Mouse (Mus musculus) erythroblast, embryonic 14.5 days (primary cell): Measurements from ENCODE around the gene Clspn. TPM values are rescaled to one million over a fixed set of nuclear protein-coding genes. Genes with fewer than 3 reads are reported as not detected.
A peak's percentile ranks its signal among the peaks of the same experiment; 100 is the strongest.

Experiments used
- H3K27me3 ChIP-seq: 2 replicates; pipeline ENCODE4 v1.6.1; 2012; ENCODE audit warnings: inconsistent platforms; ENCODE audit not compliant: control insufficient read depth
- H3K36me3 ChIP-seq: 2 replicates; pipeline ENCODE4 v1.6.1; 2012; ENCODE audit warnings: mild to moderate bottlenecking, inconsistent platforms; ENCODE audit not compliant: control insufficient read depth
- H3K4me1 ChIP-seq: 2 replicates; pipeline ENCODE4 v1.6.1; 2012; ENCODE audit warnings: inconsistent platforms; ENCODE audit not compliant: control insufficient read depth
- H3K4me3 ChIP-seq: replicated peaks from 2 replicates; pipeline ENCODE3; 2012; ENCODE audit warnings: moderate library complexity, mild to moderate bottlenecking, inconsistent platforms
- H3K9me3 ChIP-seq: 2 replicates; pipeline ENCODE4 v1.6.1; 2012; ENCODE audit warnings: low read length, inconsistent platforms, mixed read lengths; ENCODE audit not compliant: control insufficient read depth
- GATA1 ChIP-seq: IDR thresholded peaks from 2 replicates; pipeline ENCODE4 v1.6.1; 2012; ENCODE audit warnings: low read length, inconsistent platforms, mixed read lengths
- TAL1 ChIP-seq: IDR thresholded peaks from 3 replicates; pipeline ENCODE4 v1.6.1; 2012; ENCODE audit warnings: low read length, inconsistent platforms, mixed read lengths
- polyA plus RNA-seq: library from polyadenylated mRNA; stranded (reverse); fragments of >175 nt; gene quantifications from 2 replicates; pipeline ENCODE4 v1.2.3, GENCODE M21; 2012

Gene Clspn
- polyA plus RNA-seq, 1 experiment = 0.96 TPM

- peaks cover 13% of the 10 kb centered on the region for H3K9me3 ChIP-seq
- TF ChIP-seq GATA1 (no peak), TAL1 (no peak)
- no peak overlapping the region for H3K4me3 ChIP-seq
- H3K36me3 ChIP-seq = peaks cover 98% of the 10 kb centered on the region
- H3K4me1 ChIP-seq = no peaks in the 10 kb centered on the region
- no peaks in the 10 kb centered on the region for H3K27me3 ChIP-seq
Observed at GRCm38 (mm10) chr4:126585739-126586138, 29.0 kb downstream of the Clspn start.

- Histone ChIP-seq H3K4me1 (no peaks in the 10 kb centered on the region), H3K4me3 (no peak overlapping the region), H3K27me3 (no peaks in the 10 kb centered on the region), H3K9me3 (peaks cover 6% of the 10 kb centered on the region), H3K36me3 (peaks cover 84% of the 10 kb centered on the region)
- no peak for TF ChIP-seq TAL1
- no peak for TF ChIP-seq GATA1
Observed at GRCm38 (mm10) chr4:126592039-126592438, 35.3 kb downstream of the Clspn start.

DNA sequence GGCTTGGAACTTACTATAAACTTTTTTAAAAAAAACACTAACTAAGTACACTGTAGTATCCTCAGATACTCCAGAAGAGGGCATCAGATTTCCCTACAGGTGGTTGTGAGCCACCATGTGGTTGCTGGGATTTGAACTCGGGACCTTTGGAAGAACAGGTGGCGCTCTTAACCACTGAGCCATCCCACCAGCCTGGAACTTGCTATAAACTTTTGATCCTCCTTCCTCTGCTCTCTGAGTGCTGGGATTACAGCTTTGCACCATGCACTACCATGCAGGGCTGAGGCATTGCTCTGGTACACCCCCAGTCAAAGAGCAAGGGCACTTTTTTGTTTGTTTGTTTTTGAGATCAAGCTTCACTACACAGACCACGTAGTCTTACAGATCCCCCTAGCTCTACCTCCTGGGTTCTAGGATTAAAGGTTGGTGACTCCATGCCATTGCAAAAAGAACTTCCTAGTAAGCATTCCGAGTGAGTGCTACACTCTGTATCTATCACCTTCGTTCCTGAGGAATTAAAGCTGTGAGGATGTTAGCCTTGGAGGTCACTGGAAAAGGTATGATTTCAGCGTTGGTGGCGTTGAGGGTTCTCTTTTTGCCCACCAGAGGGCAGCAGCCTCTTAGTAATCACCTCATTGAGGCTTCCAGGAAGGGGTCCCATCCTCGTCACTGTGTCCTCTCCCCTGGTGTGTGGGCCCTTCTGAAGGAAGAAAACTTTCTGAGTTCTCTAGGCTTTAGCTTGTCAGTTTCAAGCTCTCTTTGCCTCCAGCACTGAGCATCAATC is 43.4 kb downstream of the Clspn start:
- no peaks in the 10 kb centered on the region for H3K9me3 ChIP-seq
- H3K4me1 ChIP-seq = no peaks in the 10 kb centered on the region
- no peak for TF ChIP-seq GATA1
- no peak for TF ChIP-seq TAL1
- no peak overlapping the region for H3K4me3 ChIP-seq
- peaks cover 8% of the 10 kb centered on the region; the same call in 1 of the 2 replicates for H3K27me3 ChIP-seq
- peaks cover 4% of the 10 kb centered on the region for H3K36me3 ChIP-seq

- TF ChIP-seq GATA1 (no peak), TAL1 (no peak)
- Histone ChIP-seq H3K36me3 (no peaks in the 10 kb centered on the region), H3K4me3 (no peak overlapping the region), H3K27me3 (peaks cover 8% of the 10 kb centered on the region; the same call in 1 of the 2 replicates), H3K9me3 (no peaks in the 10 kb centered on the region), H3K4me1 (no peaks in the 10 kb centered on the region)
Observed at GRCm38 (mm10) chr4:126601597-126602444, 45.1 kb downstream of the Clspn start.

- H3K4me3 ChIP-seq = no peak overlapping the region
- no peaks in the 10 kb centered on the region for H3K9me3 ChIP-seq
- TF ChIP-seq TAL1 (no peak), GATA1 (no peak)
- H3K4me1 ChIP-seq = no peaks in the 10 kb centered on the region
- no peaks in the 10 kb centered on the region for H3K36me3 ChIP-seq
- peaks cover 8% of the 10 kb centered on the region; the same call in 1 of the 2 replicates for H3K27me3 ChIP-seq
Observed at GRCm38 (mm10) chr4:126602445-126602762, 45.7 kb downstream of the Clspn start.

DNA sequence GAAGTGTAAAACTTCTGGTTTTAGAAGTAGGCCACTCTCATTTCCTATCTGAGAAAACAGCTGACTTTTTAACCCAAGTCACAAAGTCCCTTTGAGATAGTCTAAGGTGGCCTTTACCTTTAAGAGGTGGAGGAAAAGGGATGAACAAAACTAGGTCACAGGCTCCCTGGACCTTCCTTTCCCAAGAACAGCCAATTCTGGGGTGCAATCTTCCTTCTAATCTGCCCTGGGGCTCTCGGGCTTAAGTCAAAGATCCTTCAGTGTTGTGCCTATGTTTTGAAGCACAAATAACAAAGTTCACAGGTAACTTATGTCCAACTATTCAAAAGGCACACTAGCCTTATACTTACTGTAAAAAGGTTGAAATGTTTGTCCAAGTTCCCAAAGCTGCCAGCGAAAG is 47.4 kb downstream of the Clspn start:
- Histone ChIP-seq H3K9me3 (no peaks in the 10 kb centered on the region), H3K27me3 (peaks cover 18% of the 10 kb centered on the region), H3K4me3 (no peak overlapping the region), H3K36me3 (no peaks in the 10 kb centered on the region), H3K4me1 (no peaks in the 10 kb centered on the region)
- no peak for TF ChIP-seq GATA1
- TF ChIP-seq TAL1 = no peak

DNA sequence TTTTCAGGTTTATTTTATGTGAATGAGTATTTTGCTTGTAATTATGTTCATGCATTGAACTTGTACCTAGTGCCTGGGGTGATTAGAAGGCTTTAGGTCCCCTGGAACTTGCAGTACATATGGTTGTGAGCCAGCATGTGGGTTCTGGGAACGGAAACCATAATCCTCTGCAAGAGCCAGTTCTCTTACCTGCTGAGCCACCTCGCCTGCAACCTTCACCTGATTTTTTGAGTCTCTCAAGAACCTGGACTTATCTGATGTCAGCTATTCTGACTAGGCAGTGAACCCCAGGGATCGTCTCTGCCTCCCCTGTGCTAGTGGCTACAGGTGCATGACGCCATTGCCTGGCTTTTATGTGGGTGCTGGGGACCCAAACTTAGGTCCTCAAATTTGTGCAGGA is 49.0 kb downstream of the Clspn start:
- TF ChIP-seq TAL1 (no peak), GATA1 (no peak)
- Histone ChIP-seq H3K4me3 (no peak overlapping the region), H3K9me3 (no peaks in the 10 kb centered on the region), H3K27me3 (peaks cover 29% of the 10 kb centered on the region), H3K36me3 (no peaks in the 10 kb centered on the region), H3K4me1 (peaks cover 7% of the 10 kb centered on the region)

DNA sequence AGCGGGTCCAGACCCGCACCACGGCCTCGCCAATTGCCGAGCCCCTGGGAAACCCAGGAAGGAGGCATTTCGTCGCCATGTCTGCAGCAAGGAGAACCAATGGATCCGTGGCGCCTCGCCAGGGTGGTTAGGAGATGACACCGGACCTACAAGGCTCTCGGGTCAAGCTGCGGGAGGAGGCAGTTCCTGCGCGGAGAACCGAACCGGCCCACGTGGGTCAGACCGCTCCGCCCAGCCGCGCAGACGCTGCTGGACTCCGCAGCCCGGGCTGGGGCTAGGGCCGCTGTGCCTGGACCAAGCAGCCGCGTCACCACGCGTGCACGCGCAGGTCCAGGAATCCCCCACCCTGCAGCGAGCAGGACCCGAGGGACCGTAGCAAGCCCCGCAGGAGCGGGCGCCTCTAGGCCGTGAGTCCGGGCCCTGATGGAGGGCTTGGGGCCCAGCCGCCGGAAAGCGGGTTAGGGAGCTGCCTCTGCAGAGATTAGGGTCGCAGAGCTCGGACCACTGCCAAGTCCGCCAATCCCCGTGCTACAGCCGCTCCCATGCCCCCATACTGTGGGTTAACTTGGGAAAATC is 53.0 kb downstream of the Clspn start, which contains the start of gene 5730409E04Rik:
Gene 5730409E04Rik (plus strand): TSS at position 213 of the 576 bp plus-strand sequence.
- no peaks in the 10 kb centered on the region for H3K9me3 ChIP-seq
- TF ChIP-seq GATA1 (no peak), TAL1 (no peak)
- H3K27me3 ChIP-seq = peaks cover 26% of the 10 kb centered on the region
- H3K4me3 ChIP-seq = peak within 1 kb of the TSS; percentile 52
- peaks cover 7% of the 10 kb centered on the region for H3K4me1 ChIP-seq
- no peaks in the 10 kb centered on the region for H3K36me3 ChIP-seq

DNA sequence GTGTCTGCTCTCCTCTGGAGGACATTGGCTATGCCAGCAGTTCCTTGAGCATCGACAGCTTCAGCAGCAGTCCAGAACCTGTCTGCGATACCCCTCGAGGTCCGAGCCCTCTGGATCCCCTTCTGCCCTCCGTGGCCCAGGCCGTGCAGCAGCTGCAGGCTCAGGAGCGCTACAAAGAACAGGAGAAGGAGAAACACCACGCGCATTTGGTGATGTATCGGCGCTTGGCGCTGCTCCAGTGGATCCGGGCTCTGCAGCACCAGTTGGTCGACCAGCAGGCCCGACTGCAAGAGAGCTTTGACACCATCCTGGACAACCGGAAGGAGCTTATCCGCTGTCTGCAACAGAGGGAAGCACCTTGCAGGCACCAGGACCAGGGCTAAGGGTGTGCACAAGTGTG is 55.3 kb downstream of the Clspn start:
- Histone ChIP-seq H3K4me3 (no peak overlapping the region), H3K4me1 (peaks cover 7% of the 10 kb centered on the region), H3K9me3 (no peaks in the 10 kb centered on the region), H3K27me3 (peaks cover 26% of the 10 kb centered on the region), H3K36me3 (no peaks in the 10 kb centered on the region)
- TF ChIP-seq GATA1 (no peak), TAL1 (no peak)
